ENCODE assay signal across 8 mouse cellular contexts in genomic region chr13:44293736-44294416, GRCm38 (mm10).
DNase-seq lines count a peak whose midpoint lies in the region; ATAC-seq and TF ChIP-seq lines count a peak whose summit lies in the region.
"Had no signal": no experiment of that assay in that cellular context is flagged by ENCODE, and none has a peak within 500 bp of the region (broad histone marks: within the 10 kb centered on the region; RNA-seq: fewer than 3 reads in every experiment).

No protein-coding gene starts in this region.

- H3K9me3 ChIP-seq in midbrain, postnatal 0 days (ENCODE audit: low read length): peaks cover 3% of the 10 kb centered on the region; the same call in 1 of the 2 replicates
- peaks cover 6% of the 10 kb centered on the region; the same call in 1 of the 2 replicates for H3K9me3 ChIP-seq in midbrain, embryonic 13.5 days
- H3K9me3 ChIP-seq in embryonic facial prominence, embryonic 15.5 days (replicated peaks): no peaks in the 10 kb centered on the region

- ATAC-seq in midbrain, postnatal 0 days (ENCODE audit: low FRiP score): no peak
- ATAC-seq in midbrain, embryonic 13.5 days: no peak
- ATAC-seq in embryonic facial prominence, embryonic 15.5 days (ENCODE audit: insufficient number of reproducible peaks, low FRiP score, low TSS enrichment, low read depth): peak; percentile 87
- no peak for ATAC-seq in inflammation-experienced regulatory T-cells, adult 6 months

- WGBS in midbrain, postnatal 0 days: 66% methylated on average over 15 of the region's 15 CpGs
- WGBS in midbrain, embryonic 13.5 days: 81% methylated on average over 15 of the region's 15 CpGs
- 43% methylated on average over 15 of the region's 15 CpGs for WGBS in embryonic facial prominence, embryonic 15.5 days

- H3K4me2 ChIP-seq in midbrain, postnatal 0 days (ENCODE audit: low read depth, low read length, poor library complexity, severe bottlenecking): no peak overlapping the region
- H3K4me2 ChIP-seq in midbrain, embryonic 13.5 days (replicated peaks): no peak overlapping the region
- H3K4me2 ChIP-seq in embryonic facial prominence, embryonic 15.5 days (replicated peaks): no peak overlapping the region; the same call in 1 of the 2 replicates
- H3K4me2 ChIP-seq: liver, embryonic 13.5 days had no signal

- H3K4me3 ChIP-seq in midbrain, postnatal 0 days (ENCODE audit: low read depth, low read length): no peak overlapping the region
- no peak overlapping the region for H3K4me3 ChIP-seq in midbrain, embryonic 13.5 days (replicated peaks)
- H3K4me3 ChIP-seq in embryonic facial prominence, embryonic 15.5 days (replicated peaks): no peak overlapping the region
- H3K4me3 ChIP-seq: liver, embryonic 13.5 days had no signal

- TF ChIP-seq CTCF in midbrain, postnatal 0 days (IDR thresholded peaks at IDR 0.05): no peak

- H3K9ac ChIP-seq in midbrain, postnatal 0 days (replicated peaks; ENCODE audit: low read length, poor library complexity, severe bottlenecking): no peak overlapping the region
- no peak overlapping the region for H3K9ac ChIP-seq in midbrain, embryonic 13.5 days (replicated peaks)
- H3K9ac ChIP-seq in embryonic facial prominence, embryonic 15.5 days: no peak overlapping the region
- H3K9ac ChIP-seq: liver, embryonic 13.5 days had no signal

- no peaks in the 10 kb centered on the region for H3K4me1 ChIP-seq in midbrain, postnatal 0 days (ENCODE audit: insufficient read depth, low read length)
- no peaks in the 10 kb centered on the region for H3K4me1 ChIP-seq in midbrain, embryonic 13.5 days (replicated peaks)
- H3K4me1 ChIP-seq in embryonic facial prominence, embryonic 15.5 days: peaks cover 21% of the 10 kb centered on the region
- H3K4me1 ChIP-seq: liver, embryonic 13.5 days had no signal

- H3K27me3 ChIP-seq in midbrain, postnatal 0 days (ENCODE audit: insufficient read depth, low read length): no peaks in the 10 kb centered on the region
- peaks cover 5% of the 10 kb centered on the region; the same call in 1 of the 2 replicates for H3K27me3 ChIP-seq in midbrain, embryonic 13.5 days
- no peaks in the 10 kb centered on the region for H3K27me3 ChIP-seq in embryonic facial prominence, embryonic 15.5 days
- H3K27me3 ChIP-seq: liver, embryonic 13.5 days had no signal

- intact Hi-C loops in heart, postnatal 36 days (cut with DNase I): no loop called here

- H3K36me3 ChIP-seq in midbrain, postnatal 0 days (ENCODE audit: insufficient read depth, low read length): no peaks in the 10 kb centered on the region
- no peaks in the 10 kb centered on the region for H3K36me3 ChIP-seq in midbrain, embryonic 13.5 days
- no peaks in the 10 kb centered on the region for H3K36me3 ChIP-seq in embryonic facial prominence, embryonic 15.5 days
- H3K36me3 ChIP-seq: liver, embryonic 13.5 days had no signal

- no peak overlapping the region for H3K27ac ChIP-seq in midbrain, postnatal 0 days (ENCODE audit: low read depth, low read length)
- H3K27ac ChIP-seq in midbrain, embryonic 13.5 days: no peak overlapping the region
- H3K27ac ChIP-seq in embryonic facial prominence, embryonic 15.5 days (replicated peaks): peak overlapping the region; percentile 29; the same call in 1 of the 2 replicates
- H3K27ac ChIP-seq: liver, embryonic 13.5 days had no signal

- DNase-seq in midbrain, postnatal 0 days (ENCODE audit: low spot score): peak; percentile 75
- peak; percentile 66 to 67 for DNase-seq in heart, postnatal 36 days
- DNase-seq in lung, postnatal 14 days: peak; percentile 70
- DNase-seq in urinary bladder, postnatal 10 days (ENCODE audit: low spot score): no peak
- DNase-seq: liver, embryonic 13.5 days had no signal
